Mouse (Mus musculus): ENCODE measurements around the gene Elmo3.

DNA sequence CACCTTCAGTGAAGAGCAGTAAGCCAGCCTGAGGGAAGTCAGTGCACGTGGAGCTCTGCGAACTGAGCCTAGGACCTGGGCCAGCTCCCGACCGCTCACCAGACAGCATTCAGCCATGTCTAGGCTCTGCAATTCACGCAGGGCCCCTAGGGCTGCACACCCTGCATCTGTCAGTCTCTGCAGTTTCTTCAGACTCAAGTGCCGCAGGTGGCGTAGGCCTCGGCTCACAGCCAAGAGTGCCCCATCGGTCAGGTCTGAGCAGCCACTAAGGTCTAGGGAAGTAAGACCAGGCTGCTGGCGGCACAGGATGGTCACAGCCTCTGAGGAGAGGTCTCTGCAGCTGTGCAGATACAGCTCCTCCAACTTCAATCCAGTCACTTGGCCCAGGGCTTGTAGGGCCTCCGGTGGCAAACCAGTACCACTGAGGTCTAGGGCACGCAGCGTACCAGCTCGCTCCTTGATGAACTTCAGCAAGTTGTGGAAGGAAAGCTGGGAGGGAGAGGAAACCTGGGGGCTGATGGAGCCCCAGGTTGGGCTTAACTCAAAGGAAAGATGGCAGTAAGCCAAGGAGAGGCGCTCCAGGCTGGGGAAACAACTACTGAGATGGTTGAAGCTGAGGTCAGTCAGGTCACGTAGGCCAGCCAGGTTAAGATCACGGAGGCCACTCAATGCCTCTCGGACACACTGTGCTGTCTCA is 9.8 kb downstream of the Elmo3 start:
- TF ChIP-seq GATA1 (IDR thresholded peaks at IDR 0.05; ENCODE audit: borderline replicate concordance, low read length) (no peak), FLI1 (IDR thresholded peaks at IDR 0.05; ENCODE audit: low read length) (no peak)
